Mouse (Mus musculus): ENCODE results near the gene Lmo2. TPM values are rescaled to one million over a fixed set of nuclear protein-coding genes. Genes with fewer than 3 reads are reported as not detected.

The Lmo2 gene
- polyA plus RNA-seq (2015; fragmentation: Nextera tagmentation; extraction: Ambion mirVana), result 34.1 and 42.3 TPM in 2 replicates

- no peak for ATAC-seq (ENCODE audit: low FRiP score)
- Histone ChIP-seq H3K27me3 (no peaks in the 10 kb centered on the region), H3K4me1 (replicated peaks) (no peaks in the 10 kb centered on the region), H3K9ac (no peak within 1 kb of the TSS), H3K4me2 (no peak within 1 kb of the TSS), H3K4me3 (no peak within 1 kb of the TSS), H3K9me3 (no peaks in the 10 kb centered on the region), H3K36me3 (no peaks in the 10 kb centered on the region), H3K27ac (no peak within 1 kb of the TSS)
- WGBS, result 78% methylated on average over 10 of the region's 10 CpGs
Measured at GRCm38 (mm10) chr2:103957649-103958546, at the start of gene Lmo2. Gene Lmo2 (plus strand): TSS chr2:103957986.

DNA sequence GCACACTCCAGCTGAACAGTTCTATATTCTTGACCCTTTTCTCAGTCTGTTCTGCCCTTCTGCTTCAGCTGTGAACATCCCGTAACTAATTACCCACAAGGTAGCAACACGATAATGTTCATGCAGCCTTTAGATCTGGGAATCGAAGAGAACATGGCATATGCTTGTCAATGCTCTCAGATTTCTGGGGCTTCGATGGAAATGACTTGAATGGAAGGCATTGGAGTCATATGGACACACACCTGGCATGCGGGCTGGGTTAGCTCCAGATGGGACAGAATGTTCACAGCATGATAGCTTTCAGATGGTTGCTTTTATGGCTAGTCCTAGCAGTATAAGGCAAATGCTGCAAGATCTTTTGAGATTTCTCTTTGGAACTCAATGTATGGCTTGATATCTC is 47.2 kb upstream of the Lmo2 start:
- 80% methylated on average over 5 of the region's 5 CpGs for WGBS
- ATAC-seq (ENCODE audit: low FRiP score), result no peak
- Histone ChIP-seq H3K4me2 (no peak overlapping the region), H3K9ac (no peak overlapping the region), H3K27me3 (no peaks in the 10 kb centered on the region), H3K36me3 (no peaks in the 10 kb centered on the region), H3K4me1 (replicated peaks) (peaks cover 12% of the 10 kb centered on the region), H3K9me3 (no peaks in the 10 kb centered on the region), H3K27ac (no peak overlapping the region), H3K4me3 (no peak overlapping the region)

DNA sequence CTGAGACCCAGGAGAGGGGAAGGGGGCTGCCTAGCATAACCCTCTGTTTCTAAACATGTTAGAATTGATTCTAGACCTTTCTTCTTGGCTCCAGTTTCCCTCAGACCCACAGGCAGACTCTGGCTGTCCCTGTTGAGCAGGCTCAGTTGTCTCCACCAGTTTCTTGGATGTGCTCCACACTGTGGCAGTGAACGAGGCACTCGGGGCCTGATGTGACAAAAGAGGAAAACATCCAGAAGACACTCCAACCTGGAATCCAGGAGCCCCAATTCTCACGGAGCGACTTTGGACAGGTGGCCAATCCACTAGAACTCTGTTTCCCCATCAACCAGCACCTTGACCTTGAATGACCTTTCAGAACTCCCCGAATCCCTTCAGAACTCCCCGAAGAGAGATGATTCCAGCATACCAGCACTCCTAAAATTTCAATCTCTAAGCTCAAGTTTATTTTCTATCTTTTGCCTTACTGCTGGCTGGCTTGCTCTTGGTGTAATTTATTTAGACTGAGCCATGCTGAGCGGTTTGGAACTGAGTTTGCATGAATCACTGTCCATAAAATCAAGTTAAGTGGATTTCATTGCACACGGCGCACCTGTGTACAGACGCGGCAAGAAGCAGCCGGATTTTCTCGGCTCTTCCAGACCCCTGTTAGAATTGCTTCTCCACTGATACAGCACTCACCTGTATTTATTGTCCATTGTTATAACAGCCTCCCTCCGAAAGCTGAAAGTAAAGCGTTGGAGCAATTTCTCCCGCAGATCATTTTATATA is 45.1 kb upstream of the Lmo2 start:
- no peaks in the 10 kb centered on the region for H3K9me3 ChIP-seq
- H3K27me3 ChIP-seq, result no peaks in the 10 kb centered on the region
- H3K27ac ChIP-seq, result peak overlapping the region; percentile 14; the same call in 1 of the 2 replicates
- no peak overlapping the region for H3K9ac ChIP-seq
- 0 out of 2 replicates have a peak, but pooled peaks have one; percentile 39 for ATAC-seq (ENCODE audit: low FRiP score)
- H3K36me3 ChIP-seq, result no peaks in the 10 kb centered on the region
- H3K4me3 ChIP-seq, result no peak overlapping the region
- H3K4me2 ChIP-seq, result no peak overlapping the region
- no peaks in the 10 kb centered on the region for H3K4me1 ChIP-seq (replicated peaks)
- whole genome bisulfite sequencing, result 85% methylated on average over 16 of the region's 16 CpGs

GRCm38 (mm10) chr2:103913252-103913650 is 44.5 kb upstream of the Lmo2 start:
- Histone ChIP-seq H3K36me3 (no peaks in the 10 kb centered on the region), H3K9ac (no peak overlapping the region), H3K9me3 (no peaks in the 10 kb centered on the region), H3K27ac (peak overlapping the region; percentile 14; the same call in 1 of the 2 replicates), H3K4me1 (replicated peaks) (no peaks in the 10 kb centered on the region), H3K27me3 (no peaks in the 10 kb centered on the region), H3K4me3 (no peak overlapping the region), H3K4me2 (no peak overlapping the region)
- ATAC-seq (ENCODE audit: low FRiP score), result peak; percentile 32; the same call in 1 of the 2 replicates
- 87% methylated on average over 6 of the region's 6 CpGs for WGBS

- H3K36me3 ChIP-seq, result no peaks in the 10 kb centered on the region
- no peak for ATAC-seq (ENCODE audit: low FRiP score)
- no peaks in the 10 kb centered on the region for H3K9me3 ChIP-seq
- H3K27ac ChIP-seq, result no peak overlapping the region
- H3K4me3 ChIP-seq, result no peak overlapping the region
- H3K27me3 ChIP-seq, result no peaks in the 10 kb centered on the region
- H3K9ac ChIP-seq, result no peak overlapping the region
- WGBS, result 95% methylated on average over 5 of the region's 5 CpGs
- no peak overlapping the region for H3K4me2 ChIP-seq
- H3K4me1 ChIP-seq (replicated peaks), result no peaks in the 10 kb centered on the region
Measured at GRCm38 (mm10) chr2:103916069-103916468, 41.7 kb upstream of the Lmo2 start.

- ATAC-seq (ENCODE audit: low FRiP score), result no peak
- Histone ChIP-seq H3K9ac (no peak overlapping the region), H3K27me3 (no peaks in the 10 kb centered on the region), H3K4me3 (no peak overlapping the region), H3K9me3 (no peaks in the 10 kb centered on the region), H3K36me3 (no peaks in the 10 kb centered on the region), H3K4me2 (no peak overlapping the region), H3K4me1 (replicated peaks) (no peaks in the 10 kb centered on the region), H3K27ac (no peak overlapping the region)
- 64% methylated on average over 5 of the region's 5 CpGs for WGBS
Measured at GRCm38 (mm10) chr2:103917375-103917774, 40.4 kb upstream of the Lmo2 start.

GRCm38 (mm10) chr2:103918375-103918774 is 39.4 kb upstream of the Lmo2 start:
- Histone ChIP-seq H3K4me2 (no peak overlapping the region), H3K9ac (no peak overlapping the region)
- ATAC-seq (ENCODE audit: low FRiP score), result no peak

GRCm38 (mm10) chr2:103919488-103919887 is 38.3 kb upstream of the Lmo2 start:
- no peaks in the 10 kb centered on the region for H3K36me3 ChIP-seq
- no peaks in the 10 kb centered on the region for H3K9me3 ChIP-seq
- no peak overlapping the region for H3K9ac ChIP-seq
- WGBS, result 70% methylated on average over 6 of the region's 6 CpGs
- no peaks in the 10 kb centered on the region for H3K4me1 ChIP-seq (replicated peaks)
- no peaks in the 10 kb centered on the region for H3K27me3 ChIP-seq
- no peak overlapping the region for H3K4me2 ChIP-seq
- no peak for ATAC-seq (ENCODE audit: low FRiP score)
- no peak overlapping the region for H3K4me3 ChIP-seq
- no peak overlapping the region for H3K27ac ChIP-seq

More at GRCm38 (mm10) chr2:103918375-103918774, 39.4 kb upstream of the Lmo2 start:
- Histone ChIP-seq H3K36me3 (no peaks in the 10 kb centered on the region), H3K4me3 (no peak overlapping the region), H3K4me1 (replicated peaks) (no peaks in the 10 kb centered on the region), H3K27me3 (no peaks in the 10 kb centered on the region), H3K27ac (no peak overlapping the region), H3K9me3 (no peaks in the 10 kb centered on the region)
- 99% methylated on average over 2 of the region's 2 CpGs for WGBS

GRCm38 (mm10) chr2:103926586-103927113 is 31.1 kb upstream of the Lmo2 start:
- Histone ChIP-seq H3K4me1 (replicated peaks) (peaks cover 37% of the 10 kb centered on the region), H3K4me2 (no peak overlapping the region), H3K27me3 (no peaks in the 10 kb centered on the region), H3K4me3 (no peak overlapping the region), H3K9me3 (no peaks in the 10 kb centered on the region), H3K9ac (no peak overlapping the region), H3K27ac (no peak overlapping the region), H3K36me3 (no peaks in the 10 kb centered on the region)
- ATAC-seq (ENCODE audit: low FRiP score), result no peak
- WGBS, result 82% methylated on average over 4 of the region's 4 CpGs

DNA sequence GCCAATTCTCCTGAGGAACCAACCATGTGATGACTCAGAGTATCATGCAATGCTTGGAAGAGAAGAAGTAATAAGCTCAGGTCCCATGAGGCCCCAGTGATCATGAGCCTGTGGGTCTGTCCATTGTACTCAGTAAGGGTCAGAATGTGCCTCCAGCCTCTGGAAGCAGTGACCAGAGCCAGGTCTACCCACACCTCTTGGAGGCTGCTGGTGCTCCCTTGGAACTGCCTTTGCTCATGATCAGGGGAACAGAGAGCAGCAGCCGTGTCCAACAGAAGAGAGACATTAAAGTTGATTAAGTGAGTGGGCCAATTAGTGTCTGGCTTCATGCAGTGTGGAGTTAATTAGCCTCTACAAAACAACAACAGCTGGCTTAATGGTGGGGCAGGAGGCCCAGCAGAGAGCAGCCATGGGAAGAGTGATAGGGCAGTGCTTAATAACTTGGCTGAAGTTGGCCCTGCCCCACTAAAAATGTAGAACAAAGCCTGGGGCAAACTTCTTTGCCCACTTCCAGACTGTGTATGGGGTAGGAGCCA is 30.1 kb upstream of the Lmo2 start:
- H3K9me3 ChIP-seq, result no peaks in the 10 kb centered on the region
- no peak overlapping the region for H3K4me2 ChIP-seq
- H3K36me3 ChIP-seq, result no peaks in the 10 kb centered on the region
- 19% methylated on average over 1 of the region's 1 CpGs for WGBS
- H3K4me1 ChIP-seq (replicated peaks), result peaks cover 42% of the 10 kb centered on the region
- H3K4me3 ChIP-seq, result no peak overlapping the region
- H3K27me3 ChIP-seq, result no peaks in the 10 kb centered on the region
- ATAC-seq (ENCODE audit: low FRiP score), result peak; percentile 73
- peak overlapping the region; percentile 67; the same call in 1 of the 2 replicates for H3K27ac ChIP-seq
- no peak overlapping the region for H3K9ac ChIP-seq

DNA sequence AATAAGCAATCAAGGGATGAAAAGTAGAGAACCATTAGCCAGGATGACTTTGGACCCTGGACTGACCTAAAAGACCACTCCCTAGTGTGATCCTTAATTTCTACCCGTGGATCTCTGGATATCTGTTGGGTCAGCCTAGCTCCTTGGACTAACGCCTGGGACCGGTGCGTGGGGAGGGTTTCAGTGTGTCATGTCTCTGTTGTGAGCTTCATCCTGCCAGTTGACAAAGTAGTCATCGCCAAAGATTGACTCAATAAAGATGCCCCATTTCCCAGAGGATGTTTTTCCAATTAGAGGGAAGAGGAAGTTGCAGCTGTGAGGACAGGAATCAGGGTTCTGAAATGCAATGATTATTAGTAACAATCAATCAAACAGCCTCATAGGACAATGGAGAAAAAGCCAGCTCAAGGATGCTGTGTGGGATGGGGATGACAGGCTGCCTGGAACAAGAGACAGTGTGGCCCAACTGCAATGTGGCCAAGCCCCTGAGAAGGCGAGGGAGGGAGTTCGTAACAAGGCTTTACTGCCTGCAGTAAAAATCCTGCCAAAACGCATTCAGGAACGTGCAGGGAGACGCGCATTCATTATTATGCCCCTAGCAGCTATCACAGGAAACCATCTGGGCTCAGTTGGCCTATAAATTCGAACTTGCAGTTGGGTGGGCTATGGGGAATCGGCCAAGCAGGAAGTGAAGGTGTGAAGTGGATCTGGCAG is 27.3 kb upstream of the Lmo2 start:
- no peaks in the 10 kb centered on the region for H3K27me3 ChIP-seq
- no peaks in the 10 kb centered on the region for H3K9me3 ChIP-seq
- 28% methylated on average over 13 of the region's 13 CpGs for WGBS
- ATAC-seq (ENCODE audit: low FRiP score), result peak; percentile 32; the same call in 1 of the 2 replicates
- H3K4me1 ChIP-seq (replicated peaks), result peaks cover 42% of the 10 kb centered on the region
- H3K9ac ChIP-seq, result no peak overlapping the region
- H3K36me3 ChIP-seq, result no peaks in the 10 kb centered on the region
- H3K4me3 ChIP-seq, result no peak overlapping the region
- no peak overlapping the region for H3K4me2 ChIP-seq
- H3K27ac ChIP-seq, result peak overlapping the region; percentile 76
